Mouse (Mus musculus) thymus, postnatal 10 days (tissue): ENCODE measurements at regions not wholly inside any gene's neighbourhood (a gene's known extent, or its start where the extent isn't known, plus 50 kb on each side); places are given as distances from the start of the nearest gene placed in this dataset.

Experiments
- DNase-seq, 2 experiments: peaks; one replicate each; pipeline ENCODE4 v3.0.0; 2021; ENCODE audit warnings: low spot score in 2 of 2

DNA sequence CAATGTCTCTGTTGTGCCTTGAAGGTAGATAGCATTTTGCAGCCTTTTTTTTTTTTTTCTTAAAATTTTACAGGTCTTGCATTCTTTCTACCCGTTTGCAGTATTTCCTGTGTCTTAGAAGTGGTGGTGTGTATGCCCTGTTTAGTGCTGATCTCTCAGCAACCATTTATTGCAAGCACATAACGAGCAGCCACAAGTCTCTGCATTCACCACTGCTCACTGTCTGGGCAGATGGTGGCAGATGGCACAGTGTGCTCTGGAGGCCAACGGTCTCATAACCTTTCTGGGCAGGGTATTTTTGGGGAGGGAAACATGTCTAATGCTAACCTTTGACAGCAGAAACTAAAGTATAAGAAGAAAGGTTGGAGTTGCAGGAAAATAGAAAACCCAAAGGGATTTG, 266.1 kb upstream of the Ptger4 start:
- DNase-seq: peak; percentile 56 to 69

DNA sequence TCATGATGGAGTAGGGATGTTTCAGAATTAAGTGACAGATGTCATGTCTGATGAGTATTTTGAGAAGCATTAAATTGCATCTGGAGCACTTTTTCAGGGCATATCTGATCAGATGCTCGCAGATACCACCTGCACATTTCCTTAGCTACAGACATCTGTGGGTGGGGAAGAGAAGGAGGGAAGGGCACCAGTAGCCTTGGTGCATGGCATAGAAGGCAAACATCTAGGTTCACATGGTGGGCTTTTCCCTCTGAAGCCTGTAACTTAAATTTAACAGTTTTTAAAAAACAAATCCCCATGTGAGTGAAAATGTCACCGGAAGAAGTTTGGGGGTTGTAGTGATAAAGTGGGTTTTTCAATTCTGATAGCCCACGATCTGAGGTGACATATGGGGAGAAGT, 267.1 kb upstream of the Ptger4 start:
- DNase-seq: peak; percentile 53 to 54

- no peak for DNase-seq
Measured at GRCm38 (mm10) chr15:5512546-5512945, 268.6 kb upstream of the Ptger4 start.

- peak; percentile 51 to 61 for DNase-seq
Measured at GRCm38 (mm10) chr15:5513146-5513545, 269.2 kb upstream of the Ptger4 start.

DNA sequence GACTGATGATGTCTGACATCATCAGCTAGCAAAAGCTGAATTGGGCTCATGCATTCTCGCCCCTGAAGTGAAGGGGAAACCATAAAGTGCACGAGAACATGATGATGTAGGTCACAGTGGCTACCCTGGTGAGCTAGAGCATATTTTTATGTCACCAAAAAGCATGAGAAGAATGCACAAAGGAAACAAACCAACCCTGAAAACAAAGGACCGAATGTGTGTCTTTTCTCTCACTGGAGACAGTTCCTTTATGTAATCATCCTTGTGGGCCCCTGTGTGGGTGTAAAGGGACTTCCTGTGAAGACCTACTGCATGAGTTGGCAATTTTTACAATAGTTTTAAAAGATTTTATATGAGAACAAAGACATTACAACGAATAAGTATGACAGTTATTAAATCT, 270.2 kb upstream of the Ptger4 start:
- peak; percentile 53 to 57 for DNase-seq

- no peak for DNase-seq
Measured at GRCm38 (mm10) chr15:5517244-5517966, 273.4 kb upstream of the Ptger4 start.

DNA sequence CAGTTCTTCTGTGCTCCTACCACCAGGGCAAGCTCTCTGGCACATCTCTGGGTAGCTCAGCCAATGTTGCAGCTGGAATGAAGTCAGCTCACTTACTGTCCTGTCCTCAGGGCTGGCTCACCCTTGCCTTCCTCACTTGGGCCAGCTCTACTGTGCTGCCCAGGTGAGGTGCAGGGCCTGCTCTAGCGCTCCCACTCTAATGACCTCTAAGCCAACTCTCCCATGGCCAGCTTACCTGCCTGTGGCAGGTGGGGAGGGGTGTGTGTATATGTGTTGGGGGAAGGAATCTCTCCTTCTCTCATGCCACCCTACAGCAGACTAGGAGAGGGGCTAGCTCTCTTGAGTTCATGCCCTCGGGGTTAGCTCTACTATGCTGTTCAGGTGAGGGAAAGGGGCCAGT, 275.6 kb upstream of the Ptger4 start:
- DNase-seq: no peak

GRCm38 (mm10) chr15:5519997-5520396, 276.0 kb upstream of the Ptger4 start:
- DNase-seq: no peak

DNA sequence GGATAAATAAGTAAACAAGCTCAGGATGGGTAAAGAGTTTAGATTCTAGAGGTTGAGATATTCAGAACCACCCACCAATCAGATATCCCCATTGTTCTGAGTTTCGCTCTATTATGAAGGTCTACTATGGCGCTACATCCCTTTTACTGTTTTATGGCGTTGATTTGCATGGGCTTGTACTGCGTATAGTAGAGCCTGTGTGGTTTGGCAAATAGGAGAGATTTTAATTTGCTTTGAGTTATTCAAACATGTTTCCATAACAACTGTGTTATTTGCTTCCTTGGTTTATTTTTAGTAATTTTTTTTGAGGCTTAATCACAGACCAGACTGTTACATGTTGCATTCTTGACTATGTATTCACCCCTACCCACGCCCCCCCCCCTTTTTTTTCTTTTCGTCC, 284.6 kb upstream of the Ptger4 start:
- DNase-seq: no peak

DNA sequence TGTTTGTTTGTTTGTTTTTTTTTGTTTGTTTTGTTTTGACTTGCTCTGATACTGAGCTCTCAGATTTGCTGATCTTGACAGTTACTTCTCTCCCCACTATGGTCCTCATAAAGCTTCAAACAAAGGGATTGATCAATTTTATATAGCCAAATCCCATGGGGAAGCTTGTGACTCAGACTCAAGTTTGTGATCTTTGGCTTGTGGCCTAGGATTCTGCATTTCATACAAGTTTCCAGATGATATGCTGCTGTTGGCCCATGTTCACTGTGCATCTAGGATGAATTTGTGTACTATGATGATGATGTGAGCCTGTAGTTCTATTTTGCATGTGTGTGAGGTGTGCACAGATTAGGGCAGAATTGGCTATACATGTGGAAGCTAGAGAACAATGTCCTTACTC, 289.7 kb upstream of the Ptger4 start:
- no peak for DNase-seq

- no peak for DNase-seq
Measured at GRCm38 (mm10) chr15:5537432-5537831, 293.4 kb upstream of the Ptger4 start.

DNA sequence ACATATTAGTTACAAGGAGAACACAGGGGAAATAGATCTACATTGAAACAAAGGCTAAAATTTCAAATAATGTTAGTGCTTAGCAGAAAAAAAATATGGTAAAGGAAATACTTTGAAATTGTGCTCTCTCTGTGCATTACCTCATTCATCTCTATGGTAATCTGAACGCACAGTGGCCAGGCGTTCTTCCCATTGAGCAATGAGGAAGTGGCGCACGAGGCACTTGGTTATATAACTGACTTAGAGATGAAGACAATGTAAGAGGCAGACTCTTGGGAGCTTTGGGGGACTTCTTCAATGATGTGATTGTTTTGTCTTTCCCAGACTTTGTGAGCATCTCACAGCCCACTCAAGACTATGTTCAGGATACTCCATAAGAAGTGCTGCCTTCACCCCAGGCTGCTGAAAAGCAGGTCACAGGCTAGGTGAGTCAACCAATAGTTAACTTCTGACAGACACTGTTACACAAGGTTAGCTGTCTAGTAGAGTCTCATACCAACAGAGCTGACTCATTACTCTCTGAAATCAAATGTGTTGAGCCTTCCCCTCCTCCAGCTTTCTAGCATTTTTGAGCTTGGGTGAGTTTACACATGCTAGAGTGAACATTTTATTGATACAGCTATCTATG, 295.4 kb upstream of the Ptger4 start:
- no peak for DNase-seq

DNA sequence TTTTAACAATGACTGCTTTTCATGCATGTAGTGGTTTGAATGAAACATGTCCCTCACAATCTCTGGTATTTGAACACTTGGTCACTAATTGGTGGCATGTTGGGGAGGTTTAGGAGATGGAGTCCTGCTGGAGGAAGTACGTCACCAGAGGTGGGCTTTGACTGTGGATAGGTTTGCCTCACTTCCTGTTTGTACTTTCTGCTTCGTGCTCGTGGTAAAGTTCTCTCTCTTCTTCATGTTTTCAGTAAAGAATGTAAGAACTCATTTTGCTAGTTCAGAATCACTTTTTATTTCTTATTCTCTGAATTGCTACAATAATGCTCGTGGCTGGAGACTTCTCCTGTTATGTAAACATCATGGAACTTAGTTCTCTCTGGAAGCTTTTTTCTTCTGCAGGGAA, 310.5 kb upstream of the Ptger4 start:
- peak in 1 of 2 experiments; percentile 16 for DNase-seq

- no peak for DNase-seq
Measured at GRCm38 (mm10) chr15:5554926-5555325, 310.9 kb upstream of the Ptger4 start.

DNA sequence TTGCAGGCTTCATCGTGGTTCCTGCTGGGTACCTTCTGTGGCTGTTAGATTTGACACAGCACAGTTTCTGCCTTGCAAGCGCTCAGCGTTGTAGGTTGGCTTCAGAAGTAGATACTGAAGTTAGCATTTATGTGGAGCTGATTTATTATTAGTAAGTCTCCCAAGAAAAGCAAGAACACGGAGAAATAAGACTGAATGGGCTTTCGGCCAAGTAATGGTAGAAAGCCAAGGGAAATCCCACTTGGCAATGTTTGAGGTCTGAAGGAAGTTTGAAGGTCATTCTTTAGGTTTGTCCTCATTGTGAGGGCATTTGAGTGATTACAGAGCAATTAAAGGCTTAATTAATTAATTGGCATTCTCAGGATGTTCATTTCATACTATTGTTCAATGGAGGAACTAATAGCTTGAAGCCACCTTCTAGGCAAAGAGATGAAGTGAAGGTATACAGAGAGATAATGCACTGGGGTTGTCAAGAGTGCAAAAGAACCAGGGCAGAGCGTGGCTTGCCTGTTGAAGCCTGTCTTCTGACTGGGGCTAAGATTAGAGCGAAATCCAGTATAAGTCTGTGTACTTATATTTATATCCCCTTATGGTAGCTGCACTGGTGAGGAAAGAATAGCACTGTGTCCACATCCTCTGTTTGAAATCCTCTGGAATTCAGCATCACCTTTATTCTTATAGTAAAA, 311.5 kb upstream of the Ptger4 start:
- DNase-seq: no peak

- DNase-seq: no peak
Measured at GRCm38 (mm10) chr15:5561783-5562182, 317.8 kb upstream of the Ptger4 start.

DNA sequence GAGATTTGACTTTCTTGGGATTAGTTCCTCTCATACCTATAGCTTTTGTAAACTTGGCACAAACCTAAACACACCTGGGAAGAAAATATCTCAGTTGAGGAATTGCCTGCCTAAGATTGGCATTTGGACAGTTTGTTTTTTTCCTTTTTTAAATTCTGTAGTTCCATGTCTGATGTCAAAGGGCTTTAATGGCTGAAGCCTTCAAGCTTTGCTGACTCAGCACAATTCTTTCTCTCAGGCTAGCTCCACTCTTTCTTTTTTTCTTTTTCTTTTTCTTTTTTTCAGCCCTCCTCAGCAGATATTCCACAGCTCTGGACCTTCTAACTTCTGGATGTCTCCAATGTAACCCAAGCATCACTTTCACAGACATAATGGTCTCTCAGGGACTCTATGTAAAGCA, 330.4 kb upstream of the Ptger4 start:
- DNase-seq: no peak

- no peak for DNase-seq
Measured at GRCm38 (mm10) chr15:5579559-5579958, 335.6 kb upstream of the Ptger4 start.

DNA sequence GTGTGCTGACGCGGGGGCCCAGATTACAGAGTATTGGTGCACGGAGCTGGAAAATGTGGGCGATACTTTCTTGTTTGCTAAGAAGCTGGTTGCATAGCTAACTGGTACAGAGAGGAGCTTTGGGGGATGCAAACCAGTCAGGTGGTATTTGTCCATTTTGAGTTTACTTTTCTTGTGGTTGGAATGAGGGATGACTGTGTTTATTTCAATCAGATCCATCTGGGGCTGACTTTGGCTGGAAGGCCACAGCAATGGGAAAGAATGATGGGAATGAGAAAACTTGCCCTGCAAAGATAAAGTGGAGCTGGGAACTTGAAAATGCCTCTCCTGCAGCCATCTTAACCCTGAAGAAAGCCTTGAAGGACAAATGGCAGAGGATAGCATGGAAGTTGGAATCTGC, 336.4 kb upstream of the Ptger4 start:
- no peak for DNase-seq

DNA sequence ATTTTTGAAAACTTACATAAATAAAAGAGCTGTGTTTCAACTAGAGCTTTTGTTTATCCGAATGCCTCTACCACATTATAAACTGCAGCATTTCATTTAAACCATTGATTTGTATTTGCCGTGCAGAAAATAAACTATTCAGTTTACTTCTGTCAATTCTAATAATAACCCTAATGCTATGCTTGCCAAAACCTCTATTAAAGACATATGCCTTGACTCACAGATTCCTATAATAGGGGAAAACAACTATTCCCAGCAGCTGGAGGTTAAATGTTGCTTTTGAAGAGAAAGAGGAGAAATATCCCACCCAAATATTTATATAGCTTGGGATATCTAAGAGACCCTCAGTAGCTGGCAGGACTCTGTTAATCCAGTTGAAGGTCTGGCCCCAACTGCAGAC, 340.4 kb upstream of the Ptger4 start:
- DNase-seq: no peak

GRCm38 (mm10) chr15:5604732-5605266, 360.8 kb upstream of the Ptger4 start:
- DNase-seq: no peak

DNA sequence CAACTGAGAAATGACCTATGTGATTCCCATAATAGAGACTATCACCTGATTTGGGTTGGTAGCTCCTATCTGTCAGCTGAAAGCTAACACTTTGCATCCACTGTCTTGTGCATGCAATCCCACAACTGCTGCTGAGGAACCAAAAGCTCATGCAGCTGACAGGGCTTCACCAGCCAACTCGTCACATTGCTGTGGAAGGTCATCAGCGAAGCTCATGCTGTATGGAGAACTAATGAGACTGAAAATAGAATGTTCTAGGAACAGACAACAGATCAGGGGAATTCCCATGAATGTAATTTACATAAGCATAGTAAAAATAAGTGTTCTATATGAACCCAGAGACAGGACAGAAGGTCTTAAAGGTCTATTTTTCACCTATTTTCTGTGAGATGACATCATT, 363.5 kb upstream of the Ptger4 start:
- no peak for DNase-seq

DNA sequence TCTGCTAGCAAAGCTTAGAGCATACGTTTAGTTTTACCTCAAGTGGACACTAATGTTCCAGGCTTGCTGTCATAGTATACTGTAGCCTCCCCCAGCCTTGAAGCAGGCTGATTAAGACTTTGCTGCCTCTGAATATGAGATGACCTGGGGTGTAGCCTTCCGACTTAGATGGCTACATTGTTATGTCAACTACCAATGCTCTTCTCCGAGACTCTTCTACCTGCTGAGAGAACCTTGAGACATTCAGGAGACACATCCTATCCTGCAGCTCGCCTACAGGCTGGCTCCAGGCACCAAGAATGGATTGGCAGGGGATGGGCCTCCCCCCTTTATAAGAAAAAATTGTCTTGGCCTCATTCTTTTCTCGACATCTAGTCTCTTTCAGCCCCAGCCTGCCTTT, 379.0 kb upstream of the Ptger4 start:
- DNase-seq: no peak
